Mouse (Mus musculus): ENCODE measurements at regions not wholly inside any gene's neighbourhood (a gene's known extent, or its start where the extent isn't known, plus 50 kb on each side); places are given as distances from the start of the nearest gene placed in this dataset.

- Histone ChIP-seq H3K9me3 (ENCODE audit: control insufficient read depth) (no peaks in the 10 kb centered on the region), H3K4me1 (replicated peaks; ENCODE audit: control insufficient read depth, insufficient read depth, low read length) (no peaks in the 10 kb centered on the region), H3K27me3 (replicated peaks; ENCODE audit: control insufficient read depth, insufficient read depth, low read length) (no peaks in the 10 kb centered on the region), H3K27ac (ENCODE audit: low read depth, low read length) (no peak overlapping the region), H3K36me3 (ENCODE audit: control insufficient read depth, insufficient read depth) (no peaks in the 10 kb centered on the region), H3K9ac (ENCODE audit: low read depth, low read length) (no peak overlapping the region), H3K4me2 (replicated peaks; ENCODE audit: low read depth) (no peak overlapping the region), H3K4me3 (ENCODE audit: low read depth, low read length) (no peak overlapping the region)
- 67% methylated on average over 7 of the region's 7 CpGs for WGBS
- no peak for TF ChIP-seq CTCF (IDR thresholded peaks at IDR 0.05; ENCODE audit: low read depth)
- no peak for ATAC-seq
These were observed 112.7 kb upstream of the Gm26657 start for GRCm38 (mm10) chr4:56627206-56627605.

GRCm38 (mm10) chr4:56621782-56622181 lies 118.1 kb upstream of the Gm26657 start:
- H3K36me3 ChIP-seq (ENCODE audit: control insufficient read depth, insufficient read depth) = no peaks in the 10 kb centered on the region
- no peaks in the 10 kb centered on the region for H3K4me1 ChIP-seq (replicated peaks; ENCODE audit: control insufficient read depth, insufficient read depth, low read length)
- no peak overlapping the region for H3K27ac ChIP-seq (ENCODE audit: low read depth, low read length)
- no peak overlapping the region for H3K4me3 ChIP-seq (ENCODE audit: low read depth, low read length)
- TF ChIP-seq CTCF (IDR thresholded peaks at IDR 0.05; ENCODE audit: low read depth) = no peak
- H3K4me2 ChIP-seq (replicated peaks; ENCODE audit: low read depth) = no peak overlapping the region
- ATAC-seq = no peak
- H3K9ac ChIP-seq (ENCODE audit: low read depth, low read length) = no peak overlapping the region
- 78% methylated on average over 4 of the region's 4 CpGs for WGBS
- no peaks in the 10 kb centered on the region for H3K27me3 ChIP-seq (replicated peaks; ENCODE audit: control insufficient read depth, insufficient read depth, low read length)
- H3K9me3 ChIP-seq (ENCODE audit: control insufficient read depth) = no peaks in the 10 kb centered on the region

DNA sequence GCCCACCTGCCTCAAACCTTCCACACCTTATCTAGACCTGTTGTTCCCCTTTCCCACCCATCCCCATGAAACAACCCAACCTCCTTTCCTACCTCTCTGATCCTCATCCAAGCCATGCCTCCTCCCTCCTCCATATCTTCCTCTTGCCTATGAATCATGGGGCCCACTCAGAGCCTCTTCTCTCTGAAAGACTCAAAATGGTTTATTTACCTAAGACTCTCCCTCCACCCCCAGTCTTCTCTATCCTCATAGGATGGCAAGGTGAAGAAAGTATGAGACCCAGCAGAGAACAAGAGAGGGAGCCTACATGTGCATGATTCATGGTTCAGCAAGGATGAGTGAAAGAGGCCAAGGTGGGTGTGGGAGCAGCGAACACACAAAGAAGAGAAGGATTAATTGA lies 118.5 kb upstream of the Gm26657 start:
- Histone ChIP-seq H3K27ac (ENCODE audit: low read depth, low read length) (no peak overlapping the region), H3K9me3 (ENCODE audit: control insufficient read depth) (no peaks in the 10 kb centered on the region), H3K4me2 (replicated peaks; ENCODE audit: low read depth) (no peak overlapping the region), H3K4me1 (replicated peaks; ENCODE audit: control insufficient read depth, insufficient read depth, low read length) (no peaks in the 10 kb centered on the region), H3K27me3 (replicated peaks; ENCODE audit: control insufficient read depth, insufficient read depth, low read length) (no peaks in the 10 kb centered on the region), H3K4me3 (ENCODE audit: low read depth, low read length) (no peak overlapping the region), H3K9ac (ENCODE audit: low read depth, low read length) (no peak overlapping the region), H3K36me3 (ENCODE audit: control insufficient read depth, insufficient read depth) (no peaks in the 10 kb centered on the region)
- 97% methylated on average over 1 of the region's 1 CpGs for WGBS
- TF ChIP-seq CTCF (IDR thresholded peaks at IDR 0.05; ENCODE audit: low read depth) = no peak
- no peak for ATAC-seq

DNA sequence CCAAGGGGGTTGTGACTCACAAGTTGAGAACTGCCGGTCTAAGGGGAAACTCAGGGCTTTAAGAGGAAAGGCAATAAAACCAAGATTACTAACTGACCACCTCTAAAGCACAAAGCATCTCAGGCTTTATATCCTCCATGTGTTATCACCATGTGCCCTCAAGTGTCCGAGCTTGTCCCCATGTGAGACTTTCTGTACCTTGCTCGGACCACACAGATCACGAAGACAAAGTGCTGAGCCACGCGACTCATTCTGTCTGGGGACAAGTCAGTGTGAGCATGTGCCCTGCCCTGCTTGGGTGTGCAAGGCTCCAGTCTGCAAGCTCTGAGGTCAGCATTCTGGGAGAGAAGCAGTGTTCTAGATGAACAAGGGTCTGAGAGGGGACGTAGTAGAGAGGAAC lies 119.2 kb upstream of the Gm26657 start:
- H3K9ac ChIP-seq (ENCODE audit: low read depth, low read length) = no peak overlapping the region
- no peak overlapping the region for H3K4me2 ChIP-seq (replicated peaks; ENCODE audit: low read depth)
- H3K4me1 ChIP-seq (replicated peaks; ENCODE audit: control insufficient read depth, insufficient read depth, low read length) = no peaks in the 10 kb centered on the region
- no peak overlapping the region for H3K27ac ChIP-seq (ENCODE audit: low read depth, low read length)
- H3K27me3 ChIP-seq (replicated peaks; ENCODE audit: control insufficient read depth, insufficient read depth, low read length) = no peaks in the 10 kb centered on the region
- no peak for ATAC-seq
- 75% methylated on average over 7 of the region's 7 CpGs for WGBS
- H3K4me3 ChIP-seq (ENCODE audit: low read depth, low read length) = no peak overlapping the region
- no peak for TF ChIP-seq CTCF (IDR thresholded peaks at IDR 0.05; ENCODE audit: low read depth)
- H3K36me3 ChIP-seq (ENCODE audit: control insufficient read depth, insufficient read depth) = no peaks in the 10 kb centered on the region
- H3K9me3 ChIP-seq (ENCODE audit: control insufficient read depth) = no peaks in the 10 kb centered on the region

DNA sequence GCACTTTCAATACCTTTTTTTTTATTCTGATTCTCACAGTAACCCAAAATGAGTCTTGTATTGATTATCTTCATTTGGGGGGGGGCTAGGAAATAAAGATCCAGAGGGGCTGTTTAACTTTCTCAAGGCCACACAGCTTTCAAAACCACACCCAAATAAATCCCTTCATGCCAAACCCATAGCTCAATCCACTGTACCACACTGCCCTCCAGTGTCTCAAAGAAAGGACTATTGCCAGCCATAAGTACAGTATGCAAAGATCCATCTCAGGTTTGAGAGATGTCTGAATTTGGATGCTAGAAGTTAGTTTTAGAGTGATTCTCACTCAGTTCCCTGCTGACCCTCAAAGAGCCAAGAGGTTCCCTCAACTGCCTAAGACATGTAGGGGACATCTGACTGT lies 120.1 kb upstream of the Gm26657 start:
- H3K4me1 ChIP-seq (replicated peaks; ENCODE audit: control insufficient read depth, insufficient read depth, low read length) = no peaks in the 10 kb centered on the region
- no peaks in the 10 kb centered on the region for H3K36me3 ChIP-seq (ENCODE audit: control insufficient read depth, insufficient read depth)
- no peaks in the 10 kb centered on the region for H3K27me3 ChIP-seq (replicated peaks; ENCODE audit: control insufficient read depth, insufficient read depth, low read length)
- no peak for ATAC-seq
- no peaks in the 10 kb centered on the region for H3K9me3 ChIP-seq (ENCODE audit: control insufficient read depth)
- H3K4me2 ChIP-seq (replicated peaks; ENCODE audit: low read depth) = no peak overlapping the region
- no peak overlapping the region for H3K27ac ChIP-seq (ENCODE audit: low read depth, low read length)
- H3K4me3 ChIP-seq (ENCODE audit: low read depth, low read length) = no peak overlapping the region
- peak; percentile 32; the same call in 1 of the 2 replicates for TF ChIP-seq CTCF (IDR thresholded peaks at IDR 0.05; ENCODE audit: low read depth)
- no peak overlapping the region for H3K9ac ChIP-seq (ENCODE audit: low read depth, low read length)

DNA sequence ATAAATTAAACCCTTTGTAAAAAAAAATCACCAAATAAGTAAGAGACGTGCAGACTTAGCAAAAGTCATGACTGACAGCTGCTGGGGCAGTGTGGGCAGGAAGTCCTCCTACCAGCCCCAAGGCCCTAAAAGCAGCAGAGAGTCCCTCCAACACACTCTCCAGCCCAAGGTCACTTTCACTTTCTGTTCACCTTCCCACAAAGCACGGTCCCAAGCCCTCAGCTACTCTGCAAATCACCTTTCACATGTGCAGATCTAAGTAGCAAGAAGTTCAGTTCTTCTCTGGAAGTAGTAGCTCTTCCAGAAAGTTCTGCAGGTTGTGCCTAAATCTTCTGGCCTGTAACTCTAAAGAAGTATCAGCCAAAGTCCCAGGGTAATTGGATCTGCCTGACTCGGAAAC lies 120.8 kb upstream of the Gm26657 start:
- 72% methylated on average over 3 of the region's 3 CpGs for WGBS
- H3K36me3 ChIP-seq (ENCODE audit: control insufficient read depth, insufficient read depth) = no peaks in the 10 kb centered on the region
- H3K4me2 ChIP-seq (replicated peaks; ENCODE audit: low read depth) = no peak overlapping the region
- no peaks in the 10 kb centered on the region for H3K4me1 ChIP-seq (replicated peaks; ENCODE audit: control insufficient read depth, insufficient read depth, low read length)
- no peak for TF ChIP-seq CTCF (IDR thresholded peaks at IDR 0.05; ENCODE audit: low read depth)
- H3K27ac ChIP-seq (ENCODE audit: low read depth, low read length) = no peak overlapping the region
- no peak for ATAC-seq
- H3K27me3 ChIP-seq (replicated peaks; ENCODE audit: control insufficient read depth, insufficient read depth, low read length) = no peaks in the 10 kb centered on the region
- H3K4me3 ChIP-seq (ENCODE audit: low read depth, low read length) = no peak overlapping the region
- H3K9ac ChIP-seq (ENCODE audit: low read depth, low read length) = no peak overlapping the region
- no peaks in the 10 kb centered on the region for H3K9me3 ChIP-seq (ENCODE audit: control insufficient read depth)

- no peak overlapping the region for H3K4me2 ChIP-seq (replicated peaks; ENCODE audit: low read depth)
- no peak overlapping the region for H3K27ac ChIP-seq (ENCODE audit: low read depth, low read length)
- ATAC-seq = no peak
- H3K36me3 ChIP-seq (ENCODE audit: control insufficient read depth, insufficient read depth) = no peaks in the 10 kb centered on the region
- no peak overlapping the region for H3K4me3 ChIP-seq (ENCODE audit: low read depth, low read length)
- 83% methylated on average over 5 of the region's 5 CpGs for WGBS
- H3K9me3 ChIP-seq (ENCODE audit: control insufficient read depth) = no peaks in the 10 kb centered on the region
- H3K4me1 ChIP-seq (replicated peaks; ENCODE audit: control insufficient read depth, insufficient read depth, low read length) = no peaks in the 10 kb centered on the region
- TF ChIP-seq CTCF (IDR thresholded peaks at IDR 0.05; ENCODE audit: low read depth) = no peak
- no peaks in the 10 kb centered on the region for H3K27me3 ChIP-seq (replicated peaks; ENCODE audit: control insufficient read depth, insufficient read depth, low read length)
- H3K9ac ChIP-seq (ENCODE audit: low read depth, low read length) = no peak overlapping the region
These were observed 121.4 kb upstream of the Gm26657 start for GRCm38 (mm10) chr4:56618433-56618832.

Measured in intestine, postnatal 0 days (tissue).